Mouse (Mus musculus): Measurements from ENCODE around the gene Rabac1.

DNA sequence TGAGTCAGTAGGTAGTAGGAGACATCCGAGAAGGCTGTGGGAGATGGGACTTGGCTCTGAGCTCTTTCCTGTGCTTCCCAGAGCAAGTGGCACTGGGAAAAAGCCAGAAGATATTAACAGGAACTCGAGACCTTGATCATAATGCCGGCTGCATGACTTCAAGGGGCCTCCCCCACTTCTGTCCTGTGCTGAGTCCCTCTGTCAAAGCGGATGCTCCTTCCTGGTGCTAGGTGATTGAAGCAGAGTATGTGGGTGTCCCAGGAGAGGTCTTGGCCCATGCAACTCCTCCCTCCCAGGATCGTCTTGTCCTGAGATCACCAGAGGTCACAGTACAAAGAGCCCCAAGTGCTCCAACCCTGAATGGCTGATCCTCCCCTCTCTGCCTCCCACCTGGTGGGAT is 1.3 kb upstream of the Rabac1 start:
- TF ChIP-seq CHD2 (IDR thresholded peaks at IDR 0.05; ENCODE audit: low read depth, low read length) (no peak), HCFC1 (IDR thresholded peaks at IDR 0.05; ENCODE audit: borderline replicate concordance, insufficient read depth, low read length) (no peak)

Data from ES-E14 (cell line).